Mouse (Mus musculus): ENCODE data around the gene Cd47. TPM values are rescaled to one million over a fixed set of nuclear protein-coding genes. Genes with fewer than 3 reads are reported as not detected.

The Cd47 gene
- total RNA-seq, 2 experiments from 2014 or later, result 836 to 851 TPM

DNA sequence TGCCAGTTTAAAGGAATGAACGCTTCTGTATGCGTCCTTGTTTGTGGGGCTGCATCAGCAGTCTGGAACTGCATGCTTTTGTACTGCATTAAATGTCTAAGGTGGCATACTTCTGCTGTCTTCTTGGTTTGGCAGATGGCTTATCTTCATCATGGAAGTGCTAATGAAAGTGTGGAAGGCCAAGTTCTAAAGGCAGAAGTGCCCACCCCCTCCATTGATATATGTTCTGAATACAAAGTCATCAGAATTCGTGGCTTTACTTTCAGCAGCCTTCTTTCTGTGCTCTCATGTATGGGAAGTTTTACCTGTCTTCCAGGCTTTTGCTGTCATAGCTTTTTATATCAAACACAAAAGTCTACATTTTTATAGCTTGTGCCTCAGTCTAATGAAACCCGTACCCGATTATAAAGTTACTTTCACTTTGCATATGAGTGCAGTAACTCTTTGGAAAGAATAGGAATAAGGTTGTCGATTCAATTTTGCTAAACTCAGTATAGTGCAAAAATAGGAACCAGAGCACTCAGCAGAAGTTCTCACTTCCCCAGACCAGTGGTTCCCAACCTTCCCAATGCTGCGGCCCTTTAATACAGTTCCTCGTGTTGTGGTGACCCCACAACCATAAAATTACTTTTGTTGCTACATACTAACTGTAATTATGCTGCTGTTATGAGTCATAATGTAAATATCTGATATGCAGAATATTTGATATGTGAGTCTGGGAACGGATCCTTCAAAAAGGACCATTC, 58.0 kb downstream of the Cd47 start:
- ATAC-seq (replicated peaks; ENCODE audit: low FRiP score, poor library complexity, severe bottlenecking), result no peak

DNA sequence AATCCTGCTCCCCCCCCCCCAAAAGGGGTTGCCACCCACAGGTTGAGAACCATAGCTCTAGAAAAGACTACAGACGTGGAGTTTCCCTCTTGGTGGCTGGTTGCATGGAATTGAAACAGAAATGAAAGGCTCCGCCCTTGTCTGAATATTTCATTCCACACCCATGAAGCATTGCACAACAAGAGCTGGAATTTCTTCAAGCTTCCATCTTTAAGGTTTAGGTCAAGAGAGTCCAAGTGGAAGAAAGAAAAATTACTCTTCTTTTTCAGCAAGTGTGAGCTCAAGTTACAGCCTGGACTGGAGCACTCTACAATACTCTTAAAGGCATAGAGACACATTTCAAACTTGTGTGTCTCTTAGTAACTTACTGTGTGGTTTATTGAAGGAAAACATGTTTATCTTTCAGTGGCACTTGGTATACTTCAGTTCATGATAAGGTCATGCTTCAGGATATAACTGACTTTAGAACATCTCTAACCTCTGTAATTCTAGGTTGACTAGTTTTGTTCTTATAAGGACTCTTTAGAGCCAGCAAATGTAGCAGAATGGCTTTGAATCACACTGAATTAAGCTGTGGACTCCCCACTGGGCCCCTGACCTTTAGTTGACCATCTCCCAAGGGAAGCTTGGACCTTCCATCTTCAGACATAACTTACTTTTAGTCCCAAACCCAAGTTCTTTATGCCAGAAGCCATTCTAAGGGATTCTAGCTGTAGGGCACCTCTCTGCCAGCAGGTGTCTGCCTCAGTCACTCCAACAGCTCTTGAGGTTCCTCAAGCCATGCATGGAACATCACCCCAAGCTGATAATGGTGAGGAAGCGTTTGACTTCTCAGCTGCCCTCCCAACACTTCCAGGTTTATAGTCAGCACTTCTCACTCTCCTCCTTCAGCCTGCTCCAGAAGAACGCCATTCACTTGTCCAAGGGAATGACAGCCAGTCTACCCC, 58.8 kb downstream of the Cd47 start:
- ATAC-seq (replicated peaks; ENCODE audit: low FRiP score, poor library complexity, severe bottlenecking), result peak; percentile 44

DNA sequence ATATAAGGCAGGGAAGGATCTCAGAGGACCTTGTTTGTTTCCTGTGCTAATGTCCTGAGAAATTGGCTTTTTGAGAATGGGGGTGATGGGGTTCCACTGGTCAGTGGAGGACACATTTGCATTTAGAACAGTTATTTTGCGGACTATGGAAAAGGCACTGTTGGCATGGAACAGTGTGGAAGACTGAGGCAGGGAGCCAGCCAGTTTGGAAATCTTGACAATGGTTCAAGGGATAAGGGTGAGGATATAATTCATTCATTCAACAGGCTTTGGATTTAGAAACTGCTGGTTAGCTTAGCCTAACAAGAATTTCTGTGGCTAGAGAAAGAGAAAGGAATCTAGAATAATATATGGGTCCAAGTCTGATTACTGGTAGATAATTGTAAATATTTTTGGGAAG, 61.7 kb downstream of the Cd47 start:
- no peak for ATAC-seq (replicated peaks; ENCODE audit: low FRiP score, poor library complexity, severe bottlenecking)

DNA sequence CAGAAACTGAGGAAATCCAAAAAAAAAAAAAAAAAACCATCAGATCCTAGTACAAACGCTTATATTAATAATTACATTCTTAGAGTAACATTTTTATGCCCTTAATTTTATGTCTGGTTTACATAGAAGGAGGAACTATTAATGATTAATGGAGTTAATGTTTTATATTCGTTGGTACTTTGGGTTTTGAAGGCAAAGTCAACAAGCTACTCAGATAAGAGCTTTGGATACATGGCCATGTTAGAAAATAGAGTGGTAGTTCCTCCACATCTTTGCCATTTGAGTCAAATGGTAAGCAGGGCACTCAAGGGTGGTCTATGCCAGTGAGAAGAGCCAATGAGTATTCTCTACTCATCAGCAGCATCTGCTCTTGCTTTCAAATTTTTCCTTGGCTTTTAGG, 66.3 kb downstream of the Cd47 start:
- no peak for ATAC-seq (replicated peaks; ENCODE audit: low FRiP score, poor library complexity, severe bottlenecking)

DNA sequence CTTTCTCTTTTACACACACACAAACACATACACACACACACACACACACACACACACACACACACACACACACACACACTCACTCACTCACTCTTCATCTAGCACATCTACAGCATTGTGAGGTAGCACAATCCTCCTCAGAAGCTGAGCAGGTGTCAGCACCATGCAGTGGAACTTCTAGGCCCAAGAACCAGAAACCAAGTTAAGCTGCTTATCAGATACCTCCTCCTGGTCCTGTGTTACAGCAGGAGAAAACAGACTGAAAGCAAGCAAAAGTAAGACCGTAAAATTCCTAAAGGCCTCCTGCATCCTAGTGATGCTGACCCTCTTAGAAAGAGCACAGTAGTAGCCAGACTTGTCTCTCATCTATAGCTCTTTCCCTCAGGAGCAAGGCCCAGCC, 67.9 kb downstream of the Cd47 start:
- peak; percentile 32; the same call in 1 of the 2 replicates for ATAC-seq (replicated peaks; ENCODE audit: low FRiP score, poor library complexity, severe bottlenecking)

DNA sequence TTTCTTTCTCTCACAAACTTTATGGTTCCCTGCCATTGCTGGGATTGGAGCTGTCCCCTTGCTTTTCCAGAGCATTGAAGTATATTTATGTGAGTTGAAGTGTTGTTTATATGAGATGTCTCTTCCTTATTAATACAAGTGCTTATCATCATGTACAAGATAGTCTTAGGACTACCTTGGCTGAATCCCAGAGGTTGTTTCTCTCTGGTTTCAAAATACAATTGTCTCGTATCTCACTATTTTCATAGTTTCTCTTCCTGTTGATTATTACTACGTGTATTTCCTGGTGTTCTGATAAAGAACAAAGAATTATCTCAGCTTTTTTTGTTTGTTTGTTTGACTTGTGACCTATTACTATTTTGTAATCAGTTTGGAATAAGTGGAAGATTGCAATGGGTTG, 73.6 kb downstream of the Cd47 start:
- ATAC-seq (replicated peaks; ENCODE audit: low FRiP score, poor library complexity, severe bottlenecking), result no peak

DNA sequence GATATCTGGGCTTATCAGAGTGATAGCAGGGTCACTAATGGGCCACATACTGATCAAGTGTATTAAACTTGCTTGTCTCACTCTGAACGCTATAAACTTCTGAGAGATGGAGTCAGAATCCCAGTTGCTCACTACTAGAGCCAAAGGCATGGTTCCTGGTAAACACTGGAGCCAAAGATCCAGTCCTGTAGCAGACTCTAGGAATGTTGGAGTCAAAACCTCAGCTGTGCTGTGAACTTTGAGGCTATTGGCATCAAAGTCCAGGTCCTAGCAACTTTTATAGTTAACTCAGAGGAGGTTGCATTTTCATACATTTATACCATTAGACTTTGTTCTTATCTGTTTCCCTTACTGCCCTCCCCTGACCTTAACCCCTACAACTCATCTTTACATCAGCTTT, 74.2 kb downstream of the Cd47 start:
- ATAC-seq (replicated peaks; ENCODE audit: low FRiP score, poor library complexity, severe bottlenecking), result no peak

DNA sequence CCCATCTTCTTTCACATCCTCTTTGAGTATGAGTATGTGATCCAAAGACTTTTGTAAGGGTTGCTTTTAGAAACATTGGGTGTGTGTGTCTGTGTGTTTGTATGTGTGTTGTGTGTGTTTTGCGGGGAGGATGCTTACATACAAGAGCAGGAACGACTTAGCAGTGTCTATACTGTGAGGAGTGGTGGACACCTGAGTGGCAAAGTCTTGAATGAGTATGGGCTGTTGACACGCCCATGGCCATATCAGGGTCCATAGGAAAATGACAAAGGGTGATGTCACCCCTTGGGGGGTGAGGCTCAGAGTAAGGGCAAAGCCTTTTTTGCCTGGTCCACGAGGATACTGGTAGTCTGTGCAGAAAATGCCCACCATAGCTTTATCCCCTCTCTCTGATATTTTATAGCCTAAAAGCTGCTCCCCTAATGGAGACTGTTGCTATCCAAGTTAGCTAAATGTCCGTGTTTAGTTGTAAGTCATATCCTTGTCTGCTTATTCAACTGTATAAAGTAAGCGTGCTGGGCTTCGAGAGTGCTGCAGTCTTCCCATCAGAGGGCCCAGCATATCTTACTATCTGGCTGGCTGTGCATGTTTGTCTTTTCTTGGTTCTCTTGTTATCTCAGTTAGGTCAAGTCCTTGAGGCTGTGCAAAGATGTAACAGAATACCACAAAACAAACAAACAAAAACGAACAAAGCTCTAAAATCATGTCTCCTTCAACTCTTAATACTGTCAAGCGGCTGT, 76.1 kb downstream of the Cd47 start:
- no peak for ATAC-seq (replicated peaks; ENCODE audit: low FRiP score, poor library complexity, severe bottlenecking)

DNA sequence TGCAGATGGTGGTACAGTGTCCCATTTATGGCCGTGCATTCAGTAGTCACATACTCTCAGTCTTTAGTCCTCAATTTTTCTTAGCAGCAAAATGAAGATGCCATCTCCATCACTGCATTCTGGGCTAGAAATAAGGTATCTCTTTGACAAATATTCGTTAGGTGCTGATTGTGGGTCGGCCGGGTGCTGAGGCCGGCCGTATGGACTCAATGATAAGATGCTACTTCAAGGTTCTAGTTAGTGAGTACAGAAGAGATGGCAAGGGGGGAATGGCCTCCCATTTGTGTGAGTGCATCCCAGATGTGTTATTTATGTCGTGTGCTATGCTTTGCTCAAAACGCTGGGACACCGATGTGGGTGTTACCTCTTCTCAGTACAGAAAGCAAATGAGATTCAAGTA, 76.9 kb downstream of the Cd47 start:
- no peak for ATAC-seq (replicated peaks; ENCODE audit: low FRiP score, poor library complexity, severe bottlenecking)

DNA sequence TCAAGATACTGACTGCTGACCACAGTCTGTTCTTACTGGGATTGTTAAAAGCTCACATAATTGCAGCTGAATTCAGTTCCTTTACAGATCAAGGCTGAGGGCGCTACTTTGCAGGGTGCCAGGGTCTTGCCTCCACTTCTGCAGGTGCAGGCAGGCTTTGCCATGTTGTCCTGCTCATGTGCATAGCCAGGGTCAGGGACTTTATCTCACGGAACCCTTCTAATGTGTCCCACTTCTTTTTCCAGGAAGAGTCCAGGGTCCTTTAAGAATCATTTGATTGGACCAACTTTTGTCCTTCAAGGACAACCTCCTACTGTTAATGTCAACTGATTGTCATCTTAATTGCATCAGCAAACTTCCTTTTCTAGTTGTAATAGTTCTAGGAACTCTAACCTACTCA, 77.7 kb downstream of the Cd47 start:
- no peak for ATAC-seq (replicated peaks; ENCODE audit: low FRiP score, poor library complexity, severe bottlenecking)

DNA sequence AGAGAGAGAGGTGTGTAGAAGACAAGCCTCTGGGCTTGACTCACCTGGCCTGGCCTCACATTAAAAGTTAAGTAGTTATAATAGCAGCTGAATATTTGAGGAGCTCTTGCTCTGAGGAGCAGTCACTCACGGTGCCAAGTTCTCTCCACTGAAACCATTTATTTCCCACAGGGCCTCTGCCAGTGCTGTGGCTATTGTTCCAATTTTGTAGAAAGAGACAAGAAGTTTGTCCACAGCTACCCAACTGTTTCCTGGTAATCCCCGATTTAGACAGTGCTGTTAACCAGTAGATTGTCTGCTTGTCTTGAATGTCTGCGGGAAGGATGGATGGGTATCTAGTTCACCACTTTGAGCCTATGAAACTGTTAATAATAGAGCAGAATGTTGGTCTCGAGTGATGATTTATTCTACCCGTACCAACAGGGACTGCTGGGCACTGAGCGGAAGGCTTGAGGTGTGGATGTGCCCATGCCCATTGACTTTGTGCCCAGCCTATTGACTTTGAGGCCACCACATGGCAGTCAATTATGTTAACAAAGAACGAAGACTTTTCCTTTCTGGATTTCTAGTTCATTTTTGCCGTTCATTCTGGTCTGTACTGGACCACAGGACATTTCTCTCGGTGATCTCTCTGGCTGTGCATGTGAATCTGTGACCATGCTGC, 86.2 kb downstream of the Cd47 start:
- ATAC-seq (replicated peaks; ENCODE audit: low FRiP score, poor library complexity, severe bottlenecking), result no peak

DNA sequence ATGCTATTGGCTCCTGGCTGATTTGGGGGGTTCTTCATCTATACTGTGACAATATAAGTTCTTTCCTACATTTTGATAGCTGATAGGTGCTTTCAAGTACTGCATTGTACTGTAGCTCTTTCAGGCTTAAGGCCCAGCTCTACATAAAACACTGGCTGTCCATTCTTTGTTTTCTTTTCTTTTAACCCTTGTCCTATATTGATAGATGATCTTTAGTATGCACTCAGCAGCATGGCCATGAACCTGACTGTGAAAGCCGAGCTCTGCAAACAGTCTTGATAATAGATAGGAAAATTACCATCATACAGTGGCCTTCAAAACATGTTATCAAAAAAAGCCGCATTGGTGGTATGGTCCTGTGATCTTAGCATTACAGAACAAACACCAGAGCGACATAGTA, 87.0 kb downstream of the Cd47 start:
- no peak for ATAC-seq (replicated peaks; ENCODE audit: low FRiP score, poor library complexity, severe bottlenecking)

DNA sequence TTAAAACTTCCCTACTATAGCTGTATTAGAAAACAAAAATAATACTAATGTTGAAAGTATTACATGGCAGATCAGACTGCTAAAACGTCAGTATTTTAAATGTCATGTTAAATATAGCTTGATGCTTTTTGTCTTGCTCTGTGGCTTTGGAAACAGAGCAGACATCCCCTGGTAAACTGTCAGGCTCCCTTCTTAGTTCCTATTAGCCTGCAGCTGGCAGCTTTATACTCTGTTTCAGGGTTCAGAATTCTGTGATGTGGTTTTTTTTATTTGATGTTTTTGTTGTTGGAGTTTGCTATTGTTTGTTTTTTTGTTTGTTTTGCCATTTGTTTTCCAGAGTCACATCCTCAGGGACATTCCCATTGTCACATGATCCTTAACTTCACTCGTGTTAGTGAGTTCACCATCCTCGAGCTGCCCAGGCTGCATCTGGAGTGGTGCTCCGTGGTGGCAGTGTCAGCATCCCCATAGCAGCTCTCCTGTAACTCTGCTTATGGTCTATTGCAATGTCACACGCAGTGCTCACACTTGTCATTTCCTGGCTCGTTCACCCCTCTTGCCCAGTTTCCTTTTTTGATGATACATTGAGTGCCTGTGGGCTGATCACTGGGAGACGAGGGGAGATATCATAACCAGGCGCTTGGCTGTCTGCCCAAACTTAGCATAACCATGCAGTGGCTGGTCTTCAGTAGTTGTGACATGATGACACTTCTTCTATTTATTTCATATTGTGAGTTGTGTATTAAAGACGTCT, 87.7 kb downstream of the Cd47 start:
- ATAC-seq (replicated peaks; ENCODE audit: low FRiP score, poor library complexity, severe bottlenecking), result peak; percentile 11; the same call in 1 of the 2 replicates

DNA sequence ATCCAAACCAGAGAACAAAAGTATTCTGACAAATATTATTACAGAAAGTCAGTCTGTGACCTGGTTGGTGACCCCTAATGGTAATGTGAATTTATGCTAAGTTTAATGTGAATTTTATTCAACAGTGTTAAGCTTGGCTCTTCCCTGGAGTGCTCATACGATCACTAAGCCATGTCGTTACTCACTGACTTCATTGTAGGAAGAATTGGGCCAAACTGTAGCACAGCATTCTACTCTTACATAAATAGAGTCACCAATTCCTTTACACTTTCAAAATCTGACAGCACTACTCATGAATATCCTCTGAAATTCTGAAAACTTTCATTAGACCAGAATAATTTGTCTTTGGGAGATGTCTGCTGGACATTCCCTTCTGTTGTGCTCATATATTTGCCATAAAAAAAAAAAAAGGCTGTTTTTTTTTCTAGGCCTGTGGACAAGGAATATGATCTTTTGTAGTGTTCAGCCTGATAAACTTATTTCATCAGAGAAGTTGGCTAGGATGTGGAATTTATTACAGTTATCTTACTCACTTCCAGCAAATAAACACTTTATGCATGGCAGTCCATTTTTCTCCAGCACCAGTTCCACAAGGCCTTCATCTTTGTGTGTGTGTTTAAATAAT, 88.8 kb downstream of the Cd47 start:
- ATAC-seq (replicated peaks; ENCODE audit: low FRiP score, poor library complexity, severe bottlenecking), result no peak

DNA sequence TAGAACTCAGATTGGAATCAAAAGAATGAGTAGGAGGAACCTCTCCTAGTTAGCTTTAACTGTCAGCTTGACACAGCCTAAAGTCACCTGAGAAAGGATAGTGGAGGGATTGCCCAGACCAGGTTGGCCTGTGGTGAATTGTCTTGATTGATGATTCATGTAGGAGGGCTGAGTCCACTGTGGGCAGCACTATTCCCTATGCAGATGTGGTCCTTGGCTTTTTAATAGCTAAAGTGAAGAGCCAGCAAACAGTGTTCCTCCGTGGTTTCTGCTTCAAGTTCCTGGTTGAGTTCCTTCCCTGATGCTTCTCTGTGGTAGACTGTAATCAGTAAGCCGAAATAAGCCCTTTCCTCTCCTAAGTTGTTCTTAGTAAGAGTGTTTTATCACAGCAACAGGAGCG, 91.9 kb downstream of the Cd47 start:
- ATAC-seq (replicated peaks; ENCODE audit: low FRiP score, poor library complexity, severe bottlenecking), result no peak

DNA sequence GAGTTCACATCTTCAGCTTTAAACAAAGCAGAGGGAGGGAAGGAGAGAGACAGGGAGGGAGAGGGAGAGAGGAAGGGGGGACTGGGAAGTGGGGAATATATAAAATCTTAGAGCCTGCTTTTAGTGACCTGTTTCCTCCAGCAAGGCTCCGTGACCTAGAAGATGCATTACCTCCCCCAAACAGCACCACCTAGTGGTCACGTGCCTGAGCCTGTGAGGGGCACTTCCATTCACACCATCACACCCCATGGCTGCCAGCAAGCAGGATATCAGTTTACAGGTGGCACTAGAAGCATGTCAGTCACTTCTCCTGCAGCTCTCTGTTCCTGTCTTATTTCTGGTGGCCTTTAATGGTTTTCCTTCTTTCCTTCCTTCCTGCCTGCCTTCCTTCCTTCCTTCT, 92.6 kb downstream of the Cd47 start:
- ATAC-seq (replicated peaks; ENCODE audit: low FRiP score, poor library complexity, severe bottlenecking), result peak; percentile 62

DNA sequence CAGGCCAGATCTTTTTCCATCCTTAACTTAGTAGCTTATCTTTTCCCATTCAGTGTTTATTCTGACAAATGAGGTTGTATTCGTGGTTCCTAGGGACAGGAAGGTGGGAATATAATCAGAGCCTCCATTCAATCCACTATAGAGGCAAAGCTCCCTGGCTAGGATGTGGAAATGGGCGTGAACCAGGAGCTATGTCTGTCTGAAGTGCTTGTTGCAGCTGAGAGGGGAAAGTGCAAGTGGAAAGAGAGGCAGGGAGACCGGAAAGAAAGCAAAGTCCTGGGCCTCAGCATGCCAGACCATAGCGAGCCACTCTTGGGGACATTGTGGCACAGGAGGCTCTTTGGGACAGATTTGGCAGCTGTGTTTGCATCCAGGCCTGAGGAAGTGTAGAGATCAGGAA, 94.3 kb downstream of the Cd47 start:
- no peak for ATAC-seq (replicated peaks; ENCODE audit: low FRiP score, poor library complexity, severe bottlenecking)

DNA sequence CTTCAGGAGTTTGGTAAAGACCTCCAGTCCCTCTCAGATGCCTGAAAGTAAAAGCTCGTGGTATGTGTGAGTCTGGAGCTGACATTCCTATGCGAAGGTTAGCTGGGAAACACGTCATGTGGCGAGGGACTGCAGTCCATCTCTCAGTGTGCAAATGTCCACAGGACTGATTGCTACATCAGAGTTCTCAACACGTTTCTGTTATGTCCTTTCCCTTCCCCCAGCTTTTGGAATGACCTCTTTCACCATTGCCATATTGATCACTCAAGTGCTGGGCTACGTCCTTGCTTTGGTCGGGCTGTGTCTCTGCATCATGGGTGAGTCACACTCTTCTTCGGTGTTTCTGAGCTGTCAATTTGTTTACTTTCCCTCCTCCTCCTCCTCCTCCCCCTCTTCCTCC, 95.8 kb downstream of the Cd47 start:
- ATAC-seq (replicated peaks; ENCODE audit: low FRiP score, poor library complexity, severe bottlenecking), result no peak

DNA sequence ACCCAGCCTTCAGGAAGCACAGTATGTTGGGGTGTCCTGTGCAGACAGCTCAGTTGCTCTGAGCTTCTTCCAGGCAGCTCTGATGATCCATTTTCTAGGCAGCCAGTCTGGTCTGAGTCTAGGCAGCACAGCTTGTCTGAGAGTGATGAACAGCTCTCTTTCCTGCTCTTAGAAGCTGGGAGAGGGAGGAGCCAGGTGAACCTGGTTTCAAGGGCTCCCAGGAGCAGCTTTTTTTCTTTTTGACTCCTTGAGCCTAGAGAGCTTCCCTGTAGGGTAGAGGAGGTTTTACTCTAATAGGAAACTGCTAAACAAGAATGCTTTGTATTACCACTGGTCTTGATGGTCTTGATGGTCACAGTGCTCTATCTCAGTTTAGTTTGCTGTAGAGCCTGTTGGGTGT, 101.1 kb downstream of the Cd47 start:
- no peak for ATAC-seq (replicated peaks; ENCODE audit: low FRiP score, poor library complexity, severe bottlenecking)
